Mouse (Mus musculus): ENCODE measurements at regions not wholly inside any gene's neighbourhood (a gene's known extent, or its start where the extent isn't known, plus 50 kb on each side); places are given as distances from the start of the nearest gene placed in this dataset.

GRCm38 (mm10) chr4:106246695-106247094 lies 69.3 kb upstream of the Usp24 start:
- no peak for DNase-seq

- DNase-seq = no peak
These were observed 68.6 kb upstream of the Usp24 start for GRCm38 (mm10) chr4:106247398-106247797.

- DNase-seq = no peak
These were observed 67.7 kb upstream of the Usp24 start for GRCm38 (mm10) chr4:106248272-106248671.

GRCm38 (mm10) chr4:106249028-106249782 lies 66.8 kb upstream of the Usp24 start:
- no peak for DNase-seq

GRCm38 (mm10) chr4:106250048-106250447 lies 66.0 kb upstream of the Usp24 start:
- no peak for DNase-seq

GRCm38 (mm10) chr4:106251430-106251829 lies 64.6 kb upstream of the Usp24 start:
- DNase-seq = no peak

- DNase-seq = no peak
These were observed 63.1 kb upstream of the Usp24 start for GRCm38 (mm10) chr4:106252946-106253345.

GRCm38 (mm10) chr4:106254761-106255475 lies 61.1 kb upstream of the Usp24 start:
- DNase-seq = no peak

GRCm38 (mm10) chr4:106255959-106256609 lies 59.9 kb upstream of the Usp24 start:
- peak; percentile 78 to 79 for DNase-seq

- no peak for DNase-seq
These were observed 54.6 kb upstream of the Usp24 start for GRCm38 (mm10) chr4:106261404-106261803.

- no peak for DNase-seq
These were observed 54.0 kb upstream of the Usp24 start for GRCm38 (mm10) chr4:106261901-106262560.

- DNase-seq = no peak
These were observed 53.0 kb upstream of the Usp24 start for GRCm38 (mm10) chr4:106262751-106263725.
